Mouse (Mus musculus) embryonic facial prominence, embryonic 11.5 days (tissue): Measurements from ENCODE around the gene C2. TPM values are rescaled to one million over a fixed set of nuclear protein-coding genes. Genes with fewer than 3 reads are reported as not detected.
"Not testable (repeated sequence)": the region's sequence is repeated elsewhere in the genome, so short reads cannot be mapped to it uniquely, and the experiment has no call there.

Experiments
- ATAC-seq: fragments of 200-750 bp; cut with Nextera tagmentation; replicated peaks from 2 replicates; pipeline ENCODE4 v1.8.0; 2017; ENCODE audit warnings: low read depth; ENCODE audit not compliant: insufficient number of reproducible peaks, low FRiP score, low TSS enrichment
- DNase-seq: peaks from one replicate; pipeline ENCODE4 v3.0.0-alpha.2; 2015; ENCODE audit warnings: low spot score
- H3K27ac ChIP-seq: fragments of 300-500 bp; sonication (generic); replicated peaks from 2 replicates; pipeline ENCODE4 v1.5.1; 2014; ENCODE audit warnings: mild to moderate bottlenecking, low read depth, low read length, control low read depth
- H3K27me3 ChIP-seq: fragments of 300-500 bp; sonication (generic); 2 replicates; pipeline ENCODE4 v1.6.1; 2014; ENCODE audit warnings: mild to moderate bottlenecking, low read length, moderate library complexity, mixed read lengths; ENCODE audit not compliant: control insufficient read depth, insufficient read depth
- H3K36me3 ChIP-seq: fragments of 300-500 bp; sonication (generic); replicated peaks from 2 replicates; pipeline ENCODE4 v1.6.1; 2014; ENCODE audit warnings: low read depth, mild to moderate bottlenecking, low read length, moderate library complexity, mixed read lengths; ENCODE audit not compliant: control insufficient read depth, insufficient read depth
- H3K4me1 ChIP-seq: fragments of 300-500 bp; sonication (generic); 2 replicates; pipeline ENCODE4 v1.6.1; 2014; ENCODE audit warnings: low read length, mixed read lengths; ENCODE audit not compliant: control insufficient read depth, insufficient read depth
- H3K4me2 ChIP-seq: fragments of 300-500 bp; sonication (generic); 2 replicates; pipeline ENCODE4 v1.6.1; 2014; ENCODE audit warnings: low read depth, mild to moderate bottlenecking, control low read depth, low read length, moderate library complexity
- H3K4me3 ChIP-seq: fragments of 300-500 bp; sonication (generic); 2 replicates; pipeline ENCODE4 v1.5.1; 2014; ENCODE audit warnings: low read depth, low read length, control low read depth
- H3K9ac ChIP-seq: fragments of 300-500 bp; sonication (generic); replicated peaks from 2 replicates; pipeline ENCODE4 v1.6.1; 2014; ENCODE audit warnings: mild to moderate bottlenecking, control low read depth, low read length
- H3K9me3 ChIP-seq: fragments of 300-500 bp; sonication (generic); replicated peaks from 2 replicates; pipeline ENCODE4 v1.6.1; 2016; ENCODE audit warnings: mild to moderate bottlenecking, low read length, inconsistent platforms, mixed read lengths; ENCODE audit not compliant: control insufficient read depth
- WGBS: fragments of 180-500 bp; shearing (Covaris S2); extraction: QIAGEN DNeasy Blood & Tissue Kit; methylation state at CpG from one replicate; pipeline ENCODE4 v1.1.7; 2014; 5-methylcytosine and 5-hydroxymethylcytosine counted together
- polyA plus RNA-seq: library from polyadenylated mRNA; unstranded; fragments of >200 nt; fragmentation: Nextera tagmentation; extraction: Ambion mirVana; gene quantifications from 2 replicates; pipeline ENCODE4 v1.2.1, GENCODE M21; 2014

The C2 gene
- polyA plus RNA-seq, 1 experiment from 2014 or later, result 0.81 TPM

DNA sequence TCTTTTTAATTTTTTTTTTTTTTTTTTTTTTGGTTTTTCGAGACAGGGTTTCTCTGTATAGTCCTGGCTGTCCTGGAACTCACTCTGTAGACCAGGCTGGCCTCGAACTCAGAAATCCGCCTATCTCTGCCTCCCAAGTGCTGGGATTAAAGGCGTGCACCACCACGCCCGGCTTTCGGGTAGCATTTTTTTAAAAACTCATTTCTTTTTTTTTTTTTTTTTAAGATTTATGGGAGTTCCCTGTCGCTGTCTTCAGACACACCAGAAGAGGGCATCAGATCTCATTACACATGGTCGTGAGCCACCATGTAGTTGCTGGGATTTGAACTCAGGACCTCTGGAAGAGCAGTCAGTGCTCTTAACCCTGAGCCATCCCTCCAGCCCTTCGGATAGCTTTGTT lies 3.9 kb upstream of the C2 start:
- not testable (repeated sequence) for H3K27me3 ChIP-seq, DNase-seq, ATAC-seq, H3K9me3 ChIP-seq, H3K9ac ChIP-seq, H3K4me3 ChIP-seq, H3K27ac ChIP-seq, H3K4me1 ChIP-seq, H3K4me2 ChIP-seq
- WGBS, result 94% methylated on average over 9 of the region's 10 CpGs
- H3K36me3 ChIP-seq, result peaks cover 23% of the 10 kb centered on the region

- DNase-seq, ATAC-seq, H3K27ac ChIP-seq, H3K27me3 ChIP-seq, H3K9me3 ChIP-seq, H3K4me1 ChIP-seq, H3K4me2 ChIP-seq, H3K4me3 ChIP-seq, H3K9ac ChIP-seq: not testable (repeated sequence)
- H3K36me3 ChIP-seq, result peaks cover 16% of the 10 kb centered on the region
Measured at GRCm38 (mm10) chr17:34900826-34901225, 2.8 kb upstream of the C2 start.

GRCm38 (mm10) chr17:34899890-34900243 lies 1.8 kb upstream of the C2 start:
- Histone ChIP-seq H3K36me3 (peaks cover 9% of the 10 kb centered on the region), H3K9me3 (no peaks in the 10 kb centered on the region), H3K4me3 (peak overlapping the region; percentile 93), H3K27ac (peak overlapping the region; percentile 97), H3K4me2 (peak overlapping the region; percentile 86), H3K27me3 (no peaks in the 10 kb centered on the region), H3K9ac (peak overlapping the region; percentile 97), H3K4me1 (peaks cover 7% of the 10 kb centered on the region)
- no peak for ATAC-seq
- 1% methylated on average over 4 of the region's 5 CpGs for WGBS
- peak; percentile 31 for DNase-seq

- Histone ChIP-seq H3K36me3 (peaks cover 9% of the 10 kb centered on the region), H3K4me2 (peak overlapping the region; percentile 86), H3K27me3 (no peaks in the 10 kb centered on the region), H3K27ac (peak overlapping the region; percentile 97), H3K4me1 (peaks cover 7% of the 10 kb centered on the region), H3K4me3 (peak overlapping the region; percentile 93), H3K9me3 (no peaks in the 10 kb centered on the region), H3K9ac (peak overlapping the region; percentile 97)
- ATAC-seq (peak; percentile 9), DNase-seq (peak; percentile 43)
- WGBS, result under 1% methylated on average over 35 of the region's 45 CpGs
Measured at GRCm38 (mm10) chr17:34899053-34899889, 1.2 kb upstream of the C2 start.

GRCm38 (mm10) chr17:34898706-34899052 lies 614 bp upstream of the C2 start:
- peak overlapping the region; percentile 93 for H3K4me3 ChIP-seq
- no CpG with 5 or more reads among the region's 47 CpGs for WGBS
- H3K27ac ChIP-seq, result peak overlapping the region; percentile 97
- peak; percentile 77 for DNase-seq
- no peaks in the 10 kb centered on the region for H3K9me3 ChIP-seq
- H3K9ac ChIP-seq, result peak overlapping the region; percentile 97
- peak overlapping the region; percentile 86 for H3K4me2 ChIP-seq
- no peaks in the 10 kb centered on the region for H3K27me3 ChIP-seq
- H3K4me1 ChIP-seq, result peaks cover 7% of the 10 kb centered on the region
- no peak for ATAC-seq
- peaks cover 9% of the 10 kb centered on the region for H3K36me3 ChIP-seq

DNA sequence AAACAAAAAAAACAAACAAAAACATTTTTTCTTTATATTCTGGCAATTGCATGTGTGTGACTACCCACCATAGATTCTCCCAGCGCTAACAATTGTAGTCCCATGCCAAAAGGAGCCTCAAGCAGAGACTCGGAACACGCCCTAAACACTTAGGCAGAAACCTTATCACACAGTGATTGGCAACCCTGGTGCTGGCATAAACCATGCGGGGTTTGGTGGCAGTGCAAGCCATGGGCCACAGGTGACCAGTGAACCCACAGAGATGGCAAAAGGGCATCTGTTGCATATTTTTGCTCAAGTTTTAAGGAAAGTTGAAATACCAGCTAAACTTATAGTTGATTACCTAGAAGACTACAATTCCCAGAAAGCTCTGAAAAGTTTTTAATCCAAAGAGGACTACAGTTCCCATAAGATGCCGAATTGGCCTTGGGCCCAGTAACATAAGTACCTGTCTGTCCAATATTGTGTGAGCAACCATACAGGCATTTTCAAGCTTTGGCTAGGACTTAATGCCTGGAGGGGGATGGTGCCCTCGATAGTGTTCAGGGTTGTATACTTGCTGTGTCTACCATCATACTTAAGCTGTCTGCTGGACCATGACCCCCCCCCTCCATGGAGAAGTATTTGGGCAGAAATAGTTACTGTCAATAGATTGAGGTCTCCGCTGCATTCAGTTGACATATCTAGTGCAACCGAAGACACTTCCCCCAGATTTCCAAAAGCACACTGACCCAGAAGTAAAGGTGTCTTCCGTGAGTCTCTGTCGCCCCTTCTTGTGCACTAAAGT lies 499 bp downstream of the C2 start:
- Histone ChIP-seq H3K9ac (peak overlapping the region; percentile 97), H3K9me3 (no peaks in the 10 kb centered on the region), H3K36me3 (peaks cover 4% of the 10 kb centered on the region; the same call in 1 of the 2 replicates), H3K27ac (peak overlapping the region; percentile 97), H3K4me2 (peak overlapping the region; percentile 86), H3K27me3 (no peaks in the 10 kb centered on the region), H3K4me3 (peak overlapping the region; percentile 93), H3K4me1 (peaks cover 7% of the 10 kb centered on the region)
- WGBS, result 20% methylated on average over 10 of the region's 10 CpGs
- peak; percentile 32 for DNase-seq
- no peak for ATAC-seq

- peak overlapping the region; percentile 9; the same call in 1 of the 2 replicates for H3K4me3 ChIP-seq
- no peaks in the 10 kb centered on the region for H3K9me3 ChIP-seq
- no peak overlapping the region for H3K27ac ChIP-seq
- H3K36me3 ChIP-seq, result peaks cover 4% of the 10 kb centered on the region; the same call in 1 of the 2 replicates
- DNase-seq (no peak), ATAC-seq (no peak)
- no peaks in the 10 kb centered on the region for H3K27me3 ChIP-seq
- H3K9ac ChIP-seq, result no peak overlapping the region
- peaks cover 7% of the 10 kb centered on the region for H3K4me1 ChIP-seq
- WGBS, result 84% methylated on average over 17 of the region's 17 CpGs
- no peak overlapping the region for H3K4me2 ChIP-seq
Measured at GRCm38 (mm10) chr17:34896366-34896765, 1.7 kb downstream of the C2 start.

GRCm38 (mm10) chr17:34895724-34896123 lies 2.3 kb downstream of the C2 start:
- Histone ChIP-seq H3K4me2 (peak overlapping the region; percentile 83), H3K27me3 (no peaks in the 10 kb centered on the region), H3K36me3 (peaks cover 4% of the 10 kb centered on the region; the same call in 1 of the 2 replicates), H3K9me3 (no peaks in the 10 kb centered on the region), H3K4me3 (peak overlapping the region; percentile 91), H3K9ac (peak overlapping the region; percentile 97; the same call in 1 of the 2 replicates), H3K4me1 (peaks cover 7% of the 10 kb centered on the region), H3K27ac (peak overlapping the region; percentile 87)
- no peak for ATAC-seq
- 89% methylated on average over 15 of the region's 15 CpGs for WGBS
- DNase-seq, result no peak
